Mouse (Mus musculus): Measurements from ENCODE around the gene Corin.

DNA sequence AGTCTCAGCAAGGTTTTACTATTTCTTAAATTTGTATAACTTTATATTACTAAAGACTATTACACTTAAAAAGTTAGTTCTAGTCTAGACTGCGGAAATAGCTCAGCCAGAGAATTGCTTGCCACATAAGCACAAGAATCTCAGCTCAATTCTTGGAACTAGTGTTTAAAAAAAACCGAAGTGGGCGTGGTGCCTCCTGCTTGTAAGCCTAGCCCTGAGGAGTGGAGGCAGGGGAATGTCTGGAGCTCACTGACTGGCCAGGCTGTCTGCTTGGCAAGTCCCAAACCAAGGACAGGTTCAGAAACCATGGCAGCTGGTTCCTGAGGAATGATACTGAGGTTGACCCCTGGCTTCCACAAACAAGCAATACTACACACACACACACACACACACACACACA, 72.4 kb downstream of the Corin start:
- TF ChIP-seq GATA1 (IDR thresholded peaks at IDR 0.05; ENCODE audit: borderline replicate concordance, low read length), result no peak
- TF ChIP-seq FLI1 (IDR thresholded peaks at IDR 0.05; ENCODE audit: low read length), result no peak

Measured in megakaryocyte, embryonic 14.5 days (primary cell).